Mouse (Mus musculus): ENCODE data around the gene Pnmal2. TPM values are rescaled to one million over a fixed set of nuclear protein-coding genes. Genes with fewer than 3 reads are reported as not detected.

Pnmal2 gene
- polyA plus RNA-seq, 1 experiment = not detected

GRCm38 (mm10) chr7:16923283-16924036 is 21.0 kb upstream of the Pnmal2 start:
- peak overlapping the region; percentile 91 for H3K4me3 ChIP-seq (ENCODE audit: insufficient read depth, low read depth, low read length)
- peak overlapping the region; percentile 60 for H3K27ac ChIP-seq (replicated peaks; ENCODE audit: low read depth, low read length)
- H3K4me1 ChIP-seq (ENCODE audit: control insufficient read depth, insufficient read depth, insufficient read length, low read length) = peaks cover 7% of the 10 kb centered on the region

DNA sequence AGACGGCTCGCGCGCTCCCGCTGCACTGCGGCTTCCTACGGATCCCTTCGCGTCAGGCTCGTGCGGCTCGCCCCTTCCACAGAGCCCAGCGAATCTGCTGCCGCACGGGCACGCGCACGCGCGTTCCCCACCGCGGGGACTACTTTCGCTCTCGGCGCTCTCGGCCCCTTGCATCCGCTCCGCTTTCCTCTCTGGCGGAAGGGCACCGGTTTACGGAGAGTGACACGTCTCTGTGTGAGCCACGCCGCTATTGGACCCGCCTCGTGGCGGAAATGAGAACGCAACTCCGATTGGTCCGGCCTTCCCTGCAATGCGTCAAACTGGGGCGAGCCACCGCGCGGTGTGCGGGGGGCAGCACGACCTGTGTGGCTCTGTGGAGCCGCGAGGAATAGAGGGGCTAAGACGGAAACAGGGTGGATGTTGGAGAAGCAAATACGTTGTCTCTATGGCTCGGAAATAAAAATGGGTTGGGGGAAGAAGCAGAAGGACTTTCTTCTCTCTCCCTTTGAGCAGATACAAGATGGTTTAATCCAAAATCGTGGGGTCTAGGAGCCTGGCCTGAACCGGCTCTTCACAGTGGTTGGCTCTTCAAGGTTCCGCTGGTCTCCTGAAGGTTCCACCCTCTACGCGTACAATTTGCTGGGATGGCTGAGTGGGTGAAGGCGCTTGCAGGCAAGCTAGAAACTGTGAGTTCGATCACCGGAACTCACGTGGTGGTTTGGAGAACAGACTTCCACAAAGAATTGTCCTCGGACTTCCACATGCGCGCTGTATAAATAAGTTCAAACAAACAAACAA is 20.2 kb upstream of the Pnmal2 start, which contains the start of gene Calm3:
Gene Calm3, minus strand, starts transcription at position 78 of the 798 bp plus-strand sequence.
- H3K27ac ChIP-seq (replicated peaks; ENCODE audit: low read depth, low read length) = peak within 1 kb of the TSS; percentile 99
- peak within 1 kb of the TSS; percentile 91 for H3K4me3 ChIP-seq (ENCODE audit: insufficient read depth, low read depth, low read length)
- H3K4me1 ChIP-seq (ENCODE audit: control insufficient read depth, insufficient read depth, insufficient read length, low read length) = peaks cover 7% of the 10 kb centered on the region

GRCm38 (mm10) chr7:16928341-16928740 is 16.1 kb upstream of the Pnmal2 start:
- Histone ChIP-seq H3K4me1 (ENCODE audit: control insufficient read depth, insufficient read depth, insufficient read length, low read length) (no peaks in the 10 kb centered on the region), H3K4me3 (ENCODE audit: insufficient read depth, low read depth, low read length) (no peak overlapping the region), H3K27ac (replicated peaks; ENCODE audit: low read depth, low read length) (no peak overlapping the region)

DNA sequence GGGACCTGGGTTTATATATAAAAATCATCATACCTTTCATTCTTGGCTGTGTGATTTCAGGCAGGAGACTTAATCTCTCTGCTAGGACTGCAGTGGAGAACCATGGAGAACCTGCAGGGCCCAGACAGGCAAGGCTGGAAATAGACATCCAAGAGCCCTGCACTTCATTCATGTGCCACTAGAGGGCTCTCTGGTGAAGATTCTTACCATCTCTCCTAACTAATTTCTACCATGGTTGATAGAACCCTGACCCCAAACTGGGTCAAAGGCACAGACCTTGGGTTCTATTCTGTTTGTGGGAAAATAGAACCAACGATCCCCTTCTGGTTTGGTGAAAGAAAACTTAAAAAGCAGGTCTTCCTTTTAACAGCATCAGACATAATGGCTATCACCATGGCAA is 13.6 kb upstream of the Pnmal2 start:
- H3K4me3 ChIP-seq (ENCODE audit: insufficient read depth, low read depth, low read length) = no peak overlapping the region
- no peaks in the 10 kb centered on the region for H3K4me1 ChIP-seq (ENCODE audit: control insufficient read depth, insufficient read depth, insufficient read length, low read length)
- H3K27ac ChIP-seq (replicated peaks; ENCODE audit: low read depth, low read length) = no peak overlapping the region

DNA sequence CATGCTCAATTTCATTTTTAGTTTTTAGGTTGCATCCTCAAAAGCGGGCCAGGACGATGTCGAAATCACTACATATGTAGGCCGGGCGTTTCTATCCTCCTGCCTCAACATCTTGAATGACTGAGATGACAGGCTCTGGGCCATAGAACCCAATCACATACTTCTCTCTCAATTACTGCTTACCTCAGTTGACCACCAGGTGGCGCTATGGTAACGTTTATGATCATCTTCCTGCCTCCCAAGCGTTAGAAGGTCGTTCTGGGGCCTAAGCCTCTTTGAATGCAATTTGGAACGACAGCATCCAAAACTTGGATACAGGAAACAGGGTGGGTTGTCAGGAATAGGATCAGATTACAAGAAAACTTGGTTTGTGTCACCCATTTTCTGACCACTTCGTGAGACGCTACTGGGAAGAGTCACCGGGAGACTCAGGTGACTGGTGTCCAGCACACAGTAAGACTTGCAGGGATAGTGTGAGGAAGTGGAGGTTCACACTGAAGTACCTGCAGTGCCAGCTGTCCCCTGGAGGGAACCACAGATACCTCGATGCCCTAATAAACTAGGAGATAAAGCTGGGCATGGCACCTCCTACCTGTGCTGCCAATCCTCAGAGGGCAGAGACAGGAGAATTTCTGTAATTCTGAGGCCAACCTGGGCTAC is 12.4 kb upstream of the Pnmal2 start:
- no peak overlapping the region for H3K27ac ChIP-seq (replicated peaks; ENCODE audit: low read depth, low read length)
- no peaks in the 10 kb centered on the region for H3K4me1 ChIP-seq (ENCODE audit: control insufficient read depth, insufficient read depth, insufficient read length, low read length)
- H3K4me3 ChIP-seq (ENCODE audit: insufficient read depth, low read depth, low read length) = no peak overlapping the region

GRCm38 (mm10) chr7:16932704-16933577 is 11.5 kb upstream of the Pnmal2 start:
- no peak overlapping the region for H3K27ac ChIP-seq (replicated peaks; ENCODE audit: low read depth, low read length)

GRCm38 (mm10) chr7:16937312-16937711 is 7.2 kb upstream of the Pnmal2 start:
- Histone ChIP-seq H3K4me1 (ENCODE audit: control insufficient read depth, insufficient read depth, insufficient read length, low read length) (no peaks in the 10 kb centered on the region), H3K4me3 (ENCODE audit: insufficient read depth, low read depth, low read length) (no peak overlapping the region), H3K27ac (replicated peaks; ENCODE audit: low read depth, low read length) (no peak overlapping the region)

More at GRCm38 (mm10) chr7:16932704-16933577, 11.5 kb upstream of the Pnmal2 start:
- Histone ChIP-seq H3K4me3 (ENCODE audit: insufficient read depth, low read depth, low read length) (no peak overlapping the region), H3K4me1 (ENCODE audit: control insufficient read depth, insufficient read depth, insufficient read length, low read length) (no peaks in the 10 kb centered on the region)

GRCm38 (mm10) chr7:16938117-16938791 is 6.2 kb upstream of the Pnmal2 start:
- Histone ChIP-seq H3K4me3 (ENCODE audit: insufficient read depth, low read depth, low read length) (no peak overlapping the region), H3K4me1 (ENCODE audit: control insufficient read depth, insufficient read depth, insufficient read length, low read length) (no peaks in the 10 kb centered on the region)

GRCm38 (mm10) chr7:16940292-16940691 is 4.2 kb upstream of the Pnmal2 start:
- no peak overlapping the region for H3K4me3 ChIP-seq (ENCODE audit: insufficient read depth, low read depth, low read length)
- no peaks in the 10 kb centered on the region for H3K4me1 ChIP-seq (ENCODE audit: control insufficient read depth, insufficient read depth, insufficient read length, low read length)
- no peak overlapping the region for H3K27ac ChIP-seq (replicated peaks; ENCODE audit: low read depth, low read length)

More at GRCm38 (mm10) chr7:16938117-16938791, 6.2 kb upstream of the Pnmal2 start:
- no peak overlapping the region for H3K27ac ChIP-seq (replicated peaks; ENCODE audit: low read depth, low read length)

DNA sequence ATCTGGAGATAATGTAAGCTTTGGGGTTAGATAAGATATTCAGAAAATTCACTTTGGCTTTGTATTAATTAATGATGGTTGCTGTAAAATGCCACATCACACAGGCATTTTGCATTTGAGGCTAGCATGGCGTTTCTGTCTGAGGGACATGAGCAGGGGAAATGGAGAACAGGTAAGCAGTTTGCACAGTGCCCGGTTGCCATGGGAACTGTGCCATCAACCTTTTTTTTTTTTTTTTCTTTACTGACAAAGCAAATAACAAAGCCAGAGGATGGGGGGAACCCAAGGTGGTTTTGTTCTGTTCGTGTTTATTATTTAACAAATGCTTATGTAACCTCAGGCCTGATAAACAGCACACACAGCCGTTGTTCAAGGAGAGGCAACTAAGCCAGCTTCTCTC is 1.6 kb upstream of the Pnmal2 start:
- Histone ChIP-seq H3K4me3 (ENCODE audit: insufficient read depth, low read depth, low read length) (no peak overlapping the region), H3K4me1 (ENCODE audit: control insufficient read depth, insufficient read depth, insufficient read length, low read length) (no peaks in the 10 kb centered on the region), H3K27ac (replicated peaks; ENCODE audit: low read depth, low read length) (no peak overlapping the region)

- H3K27ac ChIP-seq (replicated peaks; ENCODE audit: low read depth, low read length) = no peak overlapping the region
- no peaks in the 10 kb centered on the region for H3K4me1 ChIP-seq (ENCODE audit: control insufficient read depth, insufficient read depth, insufficient read length, low read length)
- peak overlapping the region; percentile 53 for H3K4me3 ChIP-seq (ENCODE audit: insufficient read depth, low read depth, low read length)
Measured at GRCm38 (mm10) chr7:16944808-16945315, 380 bp downstream of the Pnmal2 start.

DNA sequence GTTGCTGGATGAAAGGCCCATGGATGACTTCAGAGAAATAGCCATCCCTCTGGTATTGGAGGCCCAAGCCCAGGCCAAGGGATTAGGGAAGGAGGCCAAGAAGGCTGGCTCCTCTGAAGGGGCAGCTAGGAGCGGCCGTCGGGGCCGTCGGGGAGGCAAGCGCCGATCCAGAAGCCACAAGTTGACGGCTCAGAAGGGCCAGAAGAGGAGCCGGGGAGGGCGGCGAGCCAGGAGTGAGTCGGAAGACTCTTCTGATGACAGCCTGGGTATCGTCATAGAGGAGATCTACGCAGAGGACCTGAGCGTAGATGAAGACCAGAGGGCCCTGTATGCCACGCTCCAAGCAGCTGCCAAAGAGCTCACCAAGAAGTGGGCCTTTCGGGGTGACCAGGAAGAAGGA is 937 bp downstream of the Pnmal2 start:
- no peaks in the 10 kb centered on the region for H3K4me1 ChIP-seq (ENCODE audit: control insufficient read depth, insufficient read depth, insufficient read length, low read length)
- no peak overlapping the region for H3K4me3 ChIP-seq (ENCODE audit: insufficient read depth, low read depth, low read length)
- no peak overlapping the region for H3K27ac ChIP-seq (replicated peaks; ENCODE audit: low read depth, low read length)

DNA sequence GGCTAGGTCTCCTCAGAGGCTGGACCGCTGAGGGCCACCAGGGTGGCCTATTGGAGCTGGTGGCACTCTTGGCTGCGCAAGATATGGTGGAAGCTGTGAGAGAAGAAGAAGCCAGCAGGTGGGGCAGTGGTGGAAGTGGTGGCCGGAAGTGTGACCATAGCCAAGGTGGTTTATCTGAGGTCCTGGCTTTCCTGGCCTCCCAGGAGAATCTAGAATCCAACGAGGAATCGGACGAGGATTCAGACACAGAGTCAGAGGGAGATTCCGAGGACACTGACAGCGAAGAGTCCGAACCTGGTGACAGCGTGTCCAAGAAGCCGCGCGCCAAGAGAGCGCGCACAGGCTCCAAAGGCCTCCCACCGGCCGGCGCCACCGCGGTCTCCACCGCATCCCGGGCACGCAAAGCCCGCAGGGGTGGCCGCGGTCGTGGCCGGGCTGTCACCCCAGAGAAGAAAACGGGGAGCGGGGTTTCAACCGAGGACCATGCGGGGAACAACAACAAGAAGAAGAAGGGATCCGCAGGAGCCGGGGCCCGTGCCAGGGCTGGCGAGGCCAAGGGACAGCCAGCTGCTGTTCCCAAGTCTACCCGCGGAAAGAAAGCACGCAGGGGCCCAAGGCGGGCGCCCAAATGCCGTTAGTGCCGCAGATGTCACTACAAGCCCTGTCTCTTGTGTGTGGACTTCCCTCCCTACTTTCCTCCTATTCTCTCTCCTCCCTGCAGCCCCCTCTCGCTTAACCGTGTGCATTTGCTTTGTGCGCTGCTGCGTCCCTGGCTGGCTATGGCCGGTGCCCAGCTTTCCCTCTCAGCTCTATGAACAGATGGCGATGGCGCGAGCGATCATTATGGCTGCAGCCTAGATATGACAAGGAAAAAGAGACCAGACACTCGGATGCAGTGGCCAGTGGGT is 2.2 kb downstream of the Pnmal2 start:
- H3K4me3 ChIP-seq (ENCODE audit: insufficient read depth, low read depth, low read length) = no peak overlapping the region
- H3K27ac ChIP-seq (replicated peaks; ENCODE audit: low read depth, low read length) = no peak overlapping the region
- no peaks in the 10 kb centered on the region for H3K4me1 ChIP-seq (ENCODE audit: control insufficient read depth, insufficient read depth, insufficient read length, low read length)

Measured in brown adipose tissue, adult 24 weeks (tissue).